Mouse (Mus musculus) heart, postnatal 14 days (tissue): Measurements from ENCODE around the gene Akt1s1. TPM values are rescaled to one million over a fixed set of nuclear protein-coding genes. Genes with fewer than 3 reads are reported as not detected.

Experiments used
- DNase-seq, 2 experiments: peaks; one replicate each; pipeline ENCODE4 v3.0.0; 2021 to 2022
- intact Hi-C: fragments of 180-260 bp; cut with DNase I; formaldehyde crosslinking; loops from one replicate; pipeline ENCODE4 v1.15.1; 2025
- total RNA-seq, 2 experiments: library from RNA; stranded (reverse); gene quantifications; 2 replicates each; pipeline ENCODE4 v1.2.3; 2021

The Akt1s1 gene
- total RNA-seq, 2 experiments from 2014 or later = 61.1 to 63.3 TPM

DNA sequence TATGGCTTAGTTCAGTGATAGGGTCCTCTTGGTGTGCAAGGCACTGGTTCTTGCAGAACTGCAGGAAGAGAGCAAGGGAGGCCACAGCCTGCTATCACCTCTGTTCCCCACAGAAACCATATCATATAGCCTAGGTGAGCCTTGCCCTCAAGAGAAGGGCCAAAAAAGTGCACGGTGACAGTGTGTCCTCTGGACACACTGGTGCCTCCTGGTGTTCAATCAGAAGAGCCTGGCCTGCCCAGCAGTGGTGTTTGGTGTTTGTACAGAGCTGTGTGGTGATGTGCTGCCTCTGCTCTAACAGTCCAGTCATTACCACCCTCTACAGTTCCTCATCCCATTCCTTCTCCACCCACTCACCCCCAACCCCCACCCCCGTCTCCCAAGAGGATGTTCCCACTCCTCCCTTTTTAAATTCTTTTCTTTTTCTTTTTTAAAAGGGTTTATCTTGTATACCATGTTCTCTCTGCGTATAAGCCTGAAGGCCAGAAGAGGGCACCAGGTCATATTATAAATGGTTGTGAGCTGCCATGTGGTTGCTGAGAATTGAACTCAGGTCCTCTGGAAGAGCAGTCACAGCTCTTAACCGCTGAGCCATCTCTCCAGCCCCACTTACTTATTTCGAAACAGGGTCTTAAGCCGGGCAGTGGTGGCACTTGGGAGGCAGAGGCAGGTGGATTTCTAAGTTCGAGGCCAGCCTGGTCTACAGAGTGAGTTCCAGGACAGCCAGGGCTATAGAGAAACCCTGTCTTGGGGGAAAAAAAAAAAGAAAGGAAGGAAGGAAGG lies 26.9 kb upstream of the Akt1s1 start:
- peak; percentile 0 to 1 for DNase-seq
- intact Hi-C loops = loop anchor here (10.0 kb wide), 1 partner anchor 167 kb away; no protein-coding TSS in a partner anchor

DNA sequence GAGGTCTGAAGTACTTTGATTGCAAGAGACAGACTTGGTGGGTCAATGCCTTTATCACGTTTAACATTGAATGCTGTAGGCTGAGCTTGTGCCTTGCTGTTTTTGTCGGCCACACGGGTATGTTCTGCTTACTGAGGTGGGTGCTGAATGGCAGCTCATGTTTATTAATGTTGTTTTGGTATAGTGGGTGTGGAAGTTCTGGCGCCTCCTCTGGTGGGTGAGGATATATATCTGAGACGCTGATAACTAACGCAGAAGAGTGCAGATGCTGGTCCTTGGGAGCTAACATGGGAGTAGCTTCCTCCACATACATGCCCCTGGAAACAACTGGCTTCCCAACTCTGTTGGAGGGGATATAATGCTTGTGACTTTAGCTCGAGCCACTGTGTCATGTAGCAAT lies 25.4 kb upstream of the Akt1s1 start:
- DNase-seq = peak in 1 of 2 experiments; percentile 3
- intact Hi-C loops = loop anchor here (10.0 kb wide), 1 partner anchor 169 kb away; no protein-coding TSS in a partner anchor

DNA sequence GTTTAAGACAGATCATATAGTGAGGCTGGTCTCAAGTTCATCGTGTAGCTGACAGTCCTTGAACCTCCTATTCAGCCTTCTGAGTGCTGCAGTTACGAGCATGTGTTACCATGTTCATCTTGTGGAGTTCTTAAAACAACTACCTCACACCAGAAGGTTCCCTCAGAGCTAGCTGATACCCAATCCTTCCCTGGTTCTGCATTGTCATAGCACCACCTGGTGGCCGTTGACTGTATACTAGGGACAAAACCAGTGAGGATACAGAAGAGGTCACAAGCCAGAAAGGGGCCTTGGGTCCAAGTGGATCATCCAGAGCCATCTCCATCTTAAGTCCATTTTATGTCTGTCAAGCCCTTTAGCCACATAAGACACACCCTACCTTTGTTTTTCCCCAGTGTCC lies 23.9 kb upstream of the Akt1s1 start:
- intact Hi-C loops = loop anchor here (1.0 to 10.0 kb wide), 2 partner anchors 101 to 170 kb away; no protein-coding TSS in a partner anchor
- peak; percentile 83 to 89 for DNase-seq

GRCm38 (mm10) chr7:44826771-44827170 lies 22.0 kb upstream of the Akt1s1 start:
- DNase-seq = no peak
- intact Hi-C loops = loop anchor here (10.0 kb wide), 1 partner anchor 172 kb away; no protein-coding TSS in a partner anchor

DNA sequence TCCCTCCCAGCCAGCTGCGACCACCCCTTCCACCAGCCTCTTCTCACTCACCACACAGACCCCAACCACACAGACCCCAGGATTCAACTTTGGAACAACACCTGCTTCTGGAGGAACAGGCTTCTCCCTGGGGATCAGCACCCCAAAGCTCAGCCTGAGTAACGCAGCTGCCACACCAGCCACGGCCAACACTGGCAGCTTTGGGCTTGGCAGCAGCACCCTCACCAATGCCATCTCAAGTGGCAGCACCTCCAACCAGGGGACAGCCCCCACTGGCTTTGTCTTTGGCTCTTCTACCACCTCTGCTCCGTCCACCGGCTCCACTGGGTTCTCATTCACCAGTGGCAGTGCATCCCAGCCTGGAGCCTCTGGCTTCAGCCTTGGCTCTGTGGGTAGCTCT lies 20.1 kb upstream of the Akt1s1 start:
- intact Hi-C loops = loop anchor here (10.0 kb wide), 1 partner anchor 174 kb away; no protein-coding TSS in a partner anchor
- DNase-seq = no peak

GRCm38 (mm10) chr7:44832763-44833162 lies 16.0 kb upstream of the Akt1s1 start:
- DNase-seq = no peak
- intact Hi-C loops = no loop called here

GRCm38 (mm10) chr7:44835373-44836015 lies 13.3 kb upstream of the Akt1s1 start:
- intact Hi-C loops = no loop called here
- no peak for DNase-seq

DNA sequence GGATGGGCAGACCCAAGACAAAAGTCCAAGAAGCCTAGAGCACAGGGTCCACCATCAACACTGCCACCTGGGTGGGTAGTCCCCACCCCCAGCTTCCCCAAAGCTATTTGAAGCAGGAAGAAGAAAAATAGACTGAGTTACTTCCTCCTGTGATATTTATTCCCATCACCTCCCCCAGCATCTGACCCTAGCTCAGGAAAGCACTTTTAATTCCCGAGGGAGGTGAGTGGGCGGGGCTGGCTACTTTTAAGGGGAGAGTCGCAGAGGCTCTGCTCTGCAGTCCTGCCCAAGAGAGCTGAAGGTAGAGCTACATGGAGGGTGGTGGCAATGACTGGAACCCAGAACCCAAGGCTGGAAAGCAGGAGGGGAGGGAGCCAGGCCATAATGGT lies 12.8 kb upstream of the Akt1s1 start:
- intact Hi-C loops = no loop called here
- DNase-seq = peak; percentile 34 to 46

- intact Hi-C loops = no loop called here
- DNase-seq = no peak
Observed at GRCm38 (mm10) chr7:44836423-44837053, 12.3 kb upstream of the Akt1s1 start.

DNA sequence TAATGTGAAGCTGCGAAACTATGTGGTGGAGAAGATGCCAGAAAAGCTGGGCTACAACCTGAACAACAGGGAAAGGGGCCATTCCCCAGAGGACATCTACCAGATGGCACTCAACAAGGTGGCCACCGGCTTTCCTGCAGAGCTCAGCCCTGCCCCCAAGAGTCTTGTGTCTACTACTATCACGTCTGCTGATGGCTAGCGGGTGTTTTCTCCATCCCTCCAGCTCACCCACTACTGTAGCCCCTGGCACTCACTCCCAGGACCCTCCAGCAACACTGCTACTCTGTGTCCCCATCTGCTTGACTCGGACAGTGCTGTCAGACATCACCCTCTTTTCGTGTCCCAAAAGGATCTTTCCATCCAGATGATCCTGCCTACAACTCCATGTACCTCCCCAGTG lies 10.7 kb upstream of the Akt1s1 start:
- intact Hi-C loops = no loop called here
- no peak for DNase-seq

DNA sequence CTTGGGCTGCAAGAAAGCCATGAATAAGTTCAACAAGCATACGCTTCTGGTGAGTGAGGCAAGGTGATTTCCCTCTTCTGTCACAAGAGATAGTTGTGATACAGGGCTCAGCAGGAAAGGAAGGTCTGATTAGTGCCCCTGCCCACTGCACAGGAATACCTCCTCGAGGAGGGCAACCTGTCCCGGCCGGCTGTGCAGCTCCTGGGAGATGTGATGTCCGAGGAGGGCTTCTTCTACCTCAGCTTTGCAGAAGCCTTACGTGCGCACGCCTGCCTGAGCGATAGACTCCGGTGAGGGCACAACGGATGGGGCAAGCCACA lies 9.7 kb upstream of the Akt1s1 start:
- DNase-seq = no peak
- intact Hi-C loops = no loop called here

GRCm38 (mm10) chr7:44839491-44840191 lies 9.2 kb upstream of the Akt1s1 start:
- intact Hi-C loops = no loop called here
- DNase-seq = peak; percentile 34 to 52

GRCm38 (mm10) chr7:44840426-44840825 lies 8.4 kb upstream of the Akt1s1 start:
- intact Hi-C loops = no loop called here
- no peak for DNase-seq

DNA sequence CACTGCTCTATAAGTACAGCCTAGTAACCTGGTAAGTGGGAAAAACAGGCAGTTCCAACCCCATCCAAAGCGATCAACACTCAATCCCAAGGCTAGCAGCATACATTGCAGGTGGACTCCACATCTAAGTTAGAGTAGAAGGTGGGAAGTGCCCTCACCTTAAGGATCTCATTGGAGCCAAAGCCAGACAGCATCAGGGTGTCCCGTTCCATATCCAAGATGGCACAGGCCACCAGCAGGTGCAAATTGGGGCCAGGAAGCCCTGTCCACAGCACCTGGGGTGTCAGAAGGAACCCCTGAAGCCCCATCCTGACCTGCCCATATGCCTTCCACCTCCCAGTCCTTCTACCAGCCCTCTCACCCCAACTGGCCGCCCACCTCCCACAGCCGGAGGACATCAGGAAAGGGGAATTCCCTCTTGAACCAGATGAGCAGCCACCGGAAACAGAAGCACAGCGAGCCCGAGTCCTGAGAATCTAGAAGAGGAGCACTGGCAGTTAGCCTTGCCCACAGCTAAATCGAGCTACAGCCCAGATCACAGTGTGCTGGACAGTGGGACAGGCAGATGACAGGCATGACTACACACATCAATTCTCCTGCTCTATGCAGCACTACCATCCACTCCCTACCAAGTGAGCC lies 6.8 kb upstream of the Akt1s1 start:
- intact Hi-C loops = no loop called here

GRCm38 (mm10) chr7:44845006-44845405 lies 3.8 kb upstream of the Akt1s1 start:
- intact Hi-C loops = no loop called here
- no peak for DNase-seq

More for the DNA sequence above, 6.8 kb upstream of the Akt1s1 start:
- no peak for DNase-seq

DNA sequence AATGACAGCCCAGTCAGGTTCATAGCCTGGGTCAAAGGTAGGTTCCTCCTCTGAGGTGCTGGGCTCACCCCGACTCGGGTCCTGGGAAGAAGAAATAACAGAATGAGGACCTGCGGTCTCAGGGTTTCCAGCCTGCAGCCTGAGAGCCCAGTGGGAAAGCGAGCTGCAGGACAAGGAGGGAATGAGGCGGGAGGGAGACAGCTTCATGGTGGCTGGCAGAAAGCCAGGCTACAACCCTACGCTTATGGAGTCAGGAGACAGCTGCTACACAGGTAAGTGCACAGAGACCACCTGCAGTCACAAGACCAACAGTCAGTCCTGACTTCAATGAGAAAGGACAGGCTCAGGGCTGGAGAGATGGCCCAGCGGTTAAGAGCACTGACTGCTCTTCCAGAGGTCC lies 2.0 kb upstream of the Akt1s1 start:
- intact Hi-C loops = no loop called here
- no peak for DNase-seq

GRCm38 (mm10) chr7:44847772-44848171 lies 1.0 kb upstream of the Akt1s1 start:
- intact Hi-C loops = loop anchor here (2.0 kb wide), 1 partner anchor 31 kb away; the partner anchor contains the start of genes Atf5, Il4i1 and Nup62
- no peak for DNase-seq

DNA sequence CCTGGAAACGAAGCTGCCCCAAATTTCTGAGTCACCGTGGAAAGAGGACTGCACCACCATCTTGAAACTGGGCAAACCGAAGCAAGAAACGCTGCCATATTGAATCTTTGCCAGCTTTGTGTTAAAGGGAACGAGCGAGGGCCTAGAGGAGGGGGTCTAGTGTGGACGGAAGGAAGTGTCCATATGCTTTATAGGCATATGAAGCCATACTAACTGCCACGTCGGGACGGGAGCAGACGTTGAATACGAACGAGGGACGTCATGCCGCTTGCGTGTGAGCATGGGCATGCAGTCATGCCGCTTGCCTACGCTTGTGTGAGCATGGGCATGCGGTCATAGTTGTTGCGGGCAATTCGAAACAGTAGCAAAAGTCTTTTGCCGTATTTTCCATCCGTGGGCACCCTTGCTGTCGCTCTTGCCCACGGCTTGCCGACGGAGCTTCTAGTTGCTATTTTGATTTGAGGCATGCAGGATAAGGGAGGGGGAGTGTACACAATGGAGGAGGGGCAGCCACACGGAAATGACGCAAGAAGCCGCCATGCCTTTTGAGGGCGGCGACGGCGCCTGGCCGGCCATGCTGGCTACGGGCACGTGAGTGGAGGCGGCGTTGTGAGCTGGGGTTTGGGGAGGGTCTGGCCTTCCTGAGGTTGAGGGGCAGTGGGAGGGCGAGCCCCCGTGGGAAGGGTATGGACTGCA lies 773 bp downstream of the Akt1s1 start:
- intact Hi-C loops = loop anchor here (2.0 kb wide), 1 partner anchor 33 kb away; the partner anchor contains the start of genes Atf5, Il4i1 and Nup62
- DNase-seq = peak; percentile 89 to 92

- DNase-seq = peak; percentile 83 to 84
- intact Hi-C loops = no loop called here
Observed at GRCm38 (mm10) chr7:44850146-44850545, 1.4 kb downstream of the Akt1s1 start.
